Mouse (Mus musculus): Measurements from ENCODE around the gene Ndufa8. TPM values are rescaled to one million over a fixed set of nuclear protein-coding genes. Genes with fewer than 3 reads are reported as not detected.

Ndufa8 gene
- polyA plus RNA-seq, 1 experiment from 2014 or later: 361 TPM

- Histone ChIP-seq H3K4me3 (ENCODE audit: low read depth, low read length) (peak overlapping the region; percentile 74), H3K36me3 (ENCODE audit: control insufficient read depth, insufficient read depth) (peaks cover 5% of the 10 kb centered on the region; the same call in 1 of the 2 replicates), H3K9me3 (ENCODE audit: control insufficient read depth) (no peaks in the 10 kb centered on the region), H3K27me3 (replicated peaks; ENCODE audit: control insufficient read depth, insufficient read depth, low read length) (no peaks in the 10 kb centered on the region), H3K27ac (ENCODE audit: low read depth, low read length) (no peak overlapping the region), H3K4me2 (replicated peaks; ENCODE audit: low read depth) (peak overlapping the region; percentile 82), H3K9ac (ENCODE audit: low read depth, low read length) (no peak overlapping the region), H3K4me1 (replicated peaks; ENCODE audit: control insufficient read depth, insufficient read depth, low read length) (peaks cover 2% of the 10 kb centered on the region; the same call in 1 of the 2 replicates)
- no peak for ATAC-seq
- 39% methylated on average over 10 of the region's 10 CpGs for WGBS
- TF ChIP-seq CTCF (IDR thresholded peaks at IDR 0.05; ENCODE audit: low read depth): no peak
Measured at GRCm38 (mm10) chr2:36049567-36049954, 355 bp upstream of the Ndufa8 start.

- TF ChIP-seq CTCF (IDR thresholded peaks at IDR 0.05; ENCODE audit: low read depth): no peak
- H3K27me3 ChIP-seq (replicated peaks; ENCODE audit: control insufficient read depth, insufficient read depth, low read length): no peaks in the 10 kb centered on the region
- H3K9me3 ChIP-seq (ENCODE audit: control insufficient read depth): no peaks in the 10 kb centered on the region
- 29% methylated on average over 8 of the region's 8 CpGs for WGBS
- H3K27ac ChIP-seq (ENCODE audit: low read depth, low read length): peak overlapping the region; percentile 68
- H3K9ac ChIP-seq (ENCODE audit: low read depth, low read length): peak overlapping the region; percentile 79
- peak overlapping the region; percentile 74 for H3K4me3 ChIP-seq (ENCODE audit: low read depth, low read length)
- peak overlapping the region; percentile 82 for H3K4me2 ChIP-seq (replicated peaks; ENCODE audit: low read depth)
- peak; percentile 74 for ATAC-seq
- peaks cover 2% of the 10 kb centered on the region; the same call in 1 of the 2 replicates for H3K4me1 ChIP-seq (replicated peaks; ENCODE audit: control insufficient read depth, insufficient read depth, low read length)
- H3K36me3 ChIP-seq (ENCODE audit: control insufficient read depth, insufficient read depth): peaks cover 13% of the 10 kb centered on the region; the same call in 1 of the 2 replicates
Measured at GRCm38 (mm10) chr2:36048164-36048563, 1.0 kb downstream of the Ndufa8 start.

- no peak for ATAC-seq
- H3K4me3 ChIP-seq (ENCODE audit: low read depth, low read length): no peak overlapping the region
- no peaks in the 10 kb centered on the region for H3K9me3 ChIP-seq (ENCODE audit: control insufficient read depth)
Measured at GRCm38 (mm10) chr2:36040872-36041271, 8.3 kb downstream of the Ndufa8 start.

GRCm38 (mm10) chr2:36039297-36039985 lies 9.8 kb downstream of the Ndufa8 start:
- 68% methylated on average over 7 of the region's 7 CpGs for WGBS
- Histone ChIP-seq H3K4me1 (replicated peaks; ENCODE audit: control insufficient read depth, insufficient read depth, low read length) (no peaks in the 10 kb centered on the region), H3K9ac (ENCODE audit: low read depth, low read length) (no peak overlapping the region), H3K4me3 (ENCODE audit: low read depth, low read length) (no peak overlapping the region), H3K4me2 (replicated peaks; ENCODE audit: low read depth) (no peak overlapping the region), H3K27ac (ENCODE audit: low read depth, low read length) (no peak overlapping the region), H3K27me3 (replicated peaks; ENCODE audit: control insufficient read depth, insufficient read depth, low read length) (no peaks in the 10 kb centered on the region), H3K36me3 (ENCODE audit: control insufficient read depth, insufficient read depth) (peaks cover 58% of the 10 kb centered on the region), H3K9me3 (ENCODE audit: control insufficient read depth) (no peaks in the 10 kb centered on the region)
- no peak for TF ChIP-seq CTCF (IDR thresholded peaks at IDR 0.05; ENCODE audit: low read depth)
- no peak for ATAC-seq

More at GRCm38 (mm10) chr2:36040872-36041271, 8.3 kb downstream of the Ndufa8 start:
- no peak overlapping the region for H3K9ac ChIP-seq (ENCODE audit: low read depth, low read length)
- 69% methylated on average over 1 of the region's 1 CpGs for WGBS
- H3K36me3 ChIP-seq (ENCODE audit: control insufficient read depth, insufficient read depth): peaks cover 56% of the 10 kb centered on the region
- H3K4me1 ChIP-seq (replicated peaks; ENCODE audit: control insufficient read depth, insufficient read depth, low read length): no peaks in the 10 kb centered on the region
- no peak overlapping the region for H3K27ac ChIP-seq (ENCODE audit: low read depth, low read length)
- no peak overlapping the region for H3K4me2 ChIP-seq (replicated peaks; ENCODE audit: low read depth)
- TF ChIP-seq CTCF (IDR thresholded peaks at IDR 0.05; ENCODE audit: low read depth): no peak
- H3K27me3 ChIP-seq (replicated peaks; ENCODE audit: control insufficient read depth, insufficient read depth, low read length): no peaks in the 10 kb centered on the region

GRCm38 (mm10) chr2:36035413-36036081 lies 13.7 kb downstream of the Ndufa8 start:
- 60% methylated on average over 11 of the region's 11 CpGs for WGBS
- TF ChIP-seq CTCF (IDR thresholded peaks at IDR 0.05; ENCODE audit: low read depth): no peak
- no peak overlapping the region for H3K9ac ChIP-seq (ENCODE audit: low read depth, low read length)
- no peak for ATAC-seq
- no peak overlapping the region for H3K4me2 ChIP-seq (replicated peaks; ENCODE audit: low read depth)
- no peaks in the 10 kb centered on the region for H3K27me3 ChIP-seq (replicated peaks; ENCODE audit: control insufficient read depth, insufficient read depth, low read length)
- no peaks in the 10 kb centered on the region for H3K4me1 ChIP-seq (replicated peaks; ENCODE audit: control insufficient read depth, insufficient read depth, low read length)
- H3K36me3 ChIP-seq (ENCODE audit: control insufficient read depth, insufficient read depth): peaks cover 42% of the 10 kb centered on the region
- peak overlapping the region; percentile 23; the same call in 1 of the 2 replicates for H3K27ac ChIP-seq (ENCODE audit: low read depth, low read length)
- no peaks in the 10 kb centered on the region for H3K9me3 ChIP-seq (ENCODE audit: control insufficient read depth)
- no peak overlapping the region for H3K4me3 ChIP-seq (ENCODE audit: low read depth, low read length)

GRCm38 (mm10) chr2:36034898-36035297 lies 14.3 kb downstream of the Ndufa8 start:
- H3K27me3 ChIP-seq (replicated peaks; ENCODE audit: control insufficient read depth, insufficient read depth, low read length): no peaks in the 10 kb centered on the region
- no peak overlapping the region for H3K4me3 ChIP-seq (ENCODE audit: low read depth, low read length)
- H3K9me3 ChIP-seq (ENCODE audit: control insufficient read depth): no peaks in the 10 kb centered on the region
- H3K4me2 ChIP-seq (replicated peaks; ENCODE audit: low read depth): no peak overlapping the region
- no peak for TF ChIP-seq CTCF (IDR thresholded peaks at IDR 0.05; ENCODE audit: low read depth)
- H3K4me1 ChIP-seq (replicated peaks; ENCODE audit: control insufficient read depth, insufficient read depth, low read length): no peaks in the 10 kb centered on the region
- 83% methylated on average over 7 of the region's 7 CpGs for WGBS
- no peak overlapping the region for H3K9ac ChIP-seq (ENCODE audit: low read depth, low read length)
- ATAC-seq: no peak
- peaks cover 39% of the 10 kb centered on the region for H3K36me3 ChIP-seq (ENCODE audit: control insufficient read depth, insufficient read depth)
- H3K27ac ChIP-seq (ENCODE audit: low read depth, low read length): no peak overlapping the region; the same call in 1 of the 2 replicates
